Mouse (Mus musculus): ENCODE data around the gene Cfap299. TPM values are rescaled to one million over a fixed set of nuclear protein-coding genes. Genes with fewer than 3 reads are reported as not detected.

The Cfap299 gene
- polyA plus RNA-seq, 1 experiment, result not detected

GRCm38 (mm10) chr5:98706597-98706996, 377.5 kb downstream of the Cfap299 start:
- H3K36me3 ChIP-seq (ENCODE audit: control insufficient read depth), result no peaks in the 10 kb centered on the region
- H3K27me3 ChIP-seq (ENCODE audit: control insufficient read depth), result no peaks in the 10 kb centered on the region
- H3K4me3 ChIP-seq (replicated peaks), result no peak overlapping the region
- H3K4me1 ChIP-seq (ENCODE audit: control insufficient read depth), result no peaks in the 10 kb centered on the region
- peaks cover 3% of the 10 kb centered on the region; the same call in 1 of the 2 replicates for H3K9me3 ChIP-seq (ENCODE audit: control insufficient read depth, low read length)
- TF ChIP-seq GATA1 (IDR thresholded peaks at IDR 0.05; ENCODE audit: low read length) (no peak), TAL1 (IDR thresholded peaks at IDR 0.05; ENCODE audit: low read length) (no peak)

GRCm38 (mm10) chr5:98715392-98715791, 386.3 kb downstream of the Cfap299 start:
- TF ChIP-seq GATA1 (IDR thresholded peaks at IDR 0.05; ENCODE audit: low read length), result no peak
- no peak for TF ChIP-seq TAL1 (IDR thresholded peaks at IDR 0.05; ENCODE audit: low read length)
- H3K4me1 ChIP-seq (ENCODE audit: control insufficient read depth), result no peaks in the 10 kb centered on the region
- H3K36me3 ChIP-seq (ENCODE audit: control insufficient read depth), result no peaks in the 10 kb centered on the region
- no peaks in the 10 kb centered on the region for H3K9me3 ChIP-seq (ENCODE audit: control insufficient read depth, low read length)
- no peak overlapping the region for H3K4me3 ChIP-seq (replicated peaks)
- no peaks in the 10 kb centered on the region for H3K27me3 ChIP-seq (ENCODE audit: control insufficient read depth)

GRCm38 (mm10) chr5:98732157-98733009, 403.3 kb downstream of the Cfap299 start:
- Histone ChIP-seq H3K4me1 (ENCODE audit: control insufficient read depth) (no peaks in the 10 kb centered on the region), H3K9me3 (ENCODE audit: control insufficient read depth, low read length) (peaks cover 3% of the 10 kb centered on the region; the same call in 1 of the 2 replicates), H3K4me3 (replicated peaks) (no peak overlapping the region), H3K36me3 (ENCODE audit: control insufficient read depth) (no peaks in the 10 kb centered on the region), H3K27me3 (ENCODE audit: control insufficient read depth) (no peaks in the 10 kb centered on the region)
- TF ChIP-seq GATA1 (IDR thresholded peaks at IDR 0.05; ENCODE audit: low read length), result no peak
- no peak for TF ChIP-seq TAL1 (IDR thresholded peaks at IDR 0.05; ENCODE audit: low read length)

GRCm38 (mm10) chr5:98733010-98733399, 403.9 kb downstream of the Cfap299 start:
- no peak overlapping the region for H3K4me3 ChIP-seq (replicated peaks)
- peaks cover 3% of the 10 kb centered on the region; the same call in 1 of the 2 replicates for H3K9me3 ChIP-seq (ENCODE audit: control insufficient read depth, low read length)
- TF ChIP-seq TAL1 (IDR thresholded peaks at IDR 0.05; ENCODE audit: low read length), result no peak
- TF ChIP-seq GATA1 (IDR thresholded peaks at IDR 0.05; ENCODE audit: low read length), result no peak
- no peaks in the 10 kb centered on the region for H3K36me3 ChIP-seq (ENCODE audit: control insufficient read depth)
- H3K4me1 ChIP-seq (ENCODE audit: control insufficient read depth), result no peaks in the 10 kb centered on the region
- no peaks in the 10 kb centered on the region for H3K27me3 ChIP-seq (ENCODE audit: control insufficient read depth)

- Histone ChIP-seq H3K9me3 (ENCODE audit: control insufficient read depth, low read length) (peaks cover 5% of the 10 kb centered on the region), H3K4me1 (ENCODE audit: control insufficient read depth) (no peaks in the 10 kb centered on the region), H3K4me3 (replicated peaks) (no peak overlapping the region), H3K36me3 (ENCODE audit: control insufficient read depth) (no peaks in the 10 kb centered on the region), H3K27me3 (ENCODE audit: control insufficient read depth) (no peaks in the 10 kb centered on the region)
- TF ChIP-seq GATA1 (IDR thresholded peaks at IDR 0.05; ENCODE audit: low read length), result no peak
- TF ChIP-seq TAL1 (IDR thresholded peaks at IDR 0.05; ENCODE audit: low read length), result no peak
These were observed 433.0 kb downstream of the Cfap299 start for GRCm38 (mm10) chr5:98761858-98762652.

GRCm38 (mm10) chr5:98778588-98778987, 449.5 kb downstream of the Cfap299 start:
- Histone ChIP-seq H3K9me3 (ENCODE audit: control insufficient read depth, low read length) (peaks cover 18% of the 10 kb centered on the region), H3K27me3 (ENCODE audit: control insufficient read depth) (no peaks in the 10 kb centered on the region), H3K36me3 (ENCODE audit: control insufficient read depth) (no peaks in the 10 kb centered on the region), H3K4me1 (ENCODE audit: control insufficient read depth) (no peaks in the 10 kb centered on the region), H3K4me3 (replicated peaks) (no peak overlapping the region)
- TF ChIP-seq TAL1 (IDR thresholded peaks at IDR 0.05; ENCODE audit: low read length) (no peak), GATA1 (IDR thresholded peaks at IDR 0.05; ENCODE audit: low read length) (no peak)

GRCm38 (mm10) chr5:98782066-98782465, 453.0 kb downstream of the Cfap299 start:
- TF ChIP-seq GATA1 (IDR thresholded peaks at IDR 0.05; ENCODE audit: low read length) (no peak), TAL1 (IDR thresholded peaks at IDR 0.05; ENCODE audit: low read length) (no peak)
- Histone ChIP-seq H3K27me3 (ENCODE audit: control insufficient read depth) (no peaks in the 10 kb centered on the region), H3K4me1 (ENCODE audit: control insufficient read depth) (no peaks in the 10 kb centered on the region), H3K36me3 (ENCODE audit: control insufficient read depth) (no peaks in the 10 kb centered on the region), H3K9me3 (ENCODE audit: control insufficient read depth, low read length) (peaks cover 24% of the 10 kb centered on the region), H3K4me3 (replicated peaks) (no peak overlapping the region)

GRCm38 (mm10) chr5:98787735-98788134, 458.6 kb downstream of the Cfap299 start:
- Histone ChIP-seq H3K9me3 (ENCODE audit: control insufficient read depth, low read length) (peaks cover 18% of the 10 kb centered on the region), H3K36me3 (ENCODE audit: control insufficient read depth) (no peaks in the 10 kb centered on the region), H3K4me3 (replicated peaks) (no peak overlapping the region), H3K4me1 (ENCODE audit: control insufficient read depth) (no peaks in the 10 kb centered on the region), H3K27me3 (ENCODE audit: control insufficient read depth) (no peaks in the 10 kb centered on the region)
- TF ChIP-seq GATA1 (IDR thresholded peaks at IDR 0.05; ENCODE audit: low read length) (no peak), TAL1 (IDR thresholded peaks at IDR 0.05; ENCODE audit: low read length) (no peak)

- Histone ChIP-seq H3K27me3 (ENCODE audit: control insufficient read depth) (no peaks in the 10 kb centered on the region), H3K36me3 (ENCODE audit: control insufficient read depth) (no peaks in the 10 kb centered on the region), H3K4me3 (replicated peaks) (no peak overlapping the region), H3K4me1 (ENCODE audit: control insufficient read depth) (no peaks in the 10 kb centered on the region), H3K9me3 (ENCODE audit: control insufficient read depth, low read length) (peaks cover 19% of the 10 kb centered on the region)
- TF ChIP-seq TAL1 (IDR thresholded peaks at IDR 0.05; ENCODE audit: low read length) (no peak), GATA1 (IDR thresholded peaks at IDR 0.05; ENCODE audit: low read length) (no peak)
These were observed 459.5 kb downstream of the Cfap299 start for GRCm38 (mm10) chr5:98788568-98788967.
